Mouse (Mus musculus): ENCODE measurements at regions not wholly inside any gene's neighbourhood (a gene's known extent, or its start where the extent isn't known, plus 50 kb on each side); places are given as distances from the start of the nearest gene placed in this dataset.

- TF ChIP-seq POLR2A (IDR thresholded peaks at IDR 0.05; ENCODE audit: insufficient read depth, low read depth, low read length) (no peak), CTCF (IDR thresholded peaks at IDR 0.05; ENCODE audit: insufficient read depth, low read depth, low read length) (no peak)
Measured at GRCm38 (mm10) chr7:64064460-64065241, 89.0 kb upstream of the Trpm1 start.

All from olfactory bulb, adult 2 months (tissue).